Mouse (Mus musculus) midbrain, embryonic 11.5 days (tissue): ENCODE results near the gene Thrap3. TPM values are rescaled to one million over a fixed set of nuclear protein-coding genes. Genes with fewer than 3 reads are reported as not detected.

Experiments
- ATAC-seq: fragments of 200-750 bp; cut with Nextera tagmentation; 2 replicates; pipeline ENCODE4 v1.8.0; 2017; ENCODE audit warnings: moderate TSS enrichment, moderate library complexity; ENCODE audit not compliant: low FRiP score
- DNase-seq: peaks from one replicate; pipeline ENCODE4 v3.0.0; 2015; ENCODE audit warnings: low spot score; ENCODE audit errors: missing footprints
- H3K27ac ChIP-seq: fragments of 300-500 bp; sonication (generic); 2 replicates; pipeline ENCODE4 v1.5.1; 2014; ENCODE audit warnings: low read depth, low read length
- H3K27me3 ChIP-seq: fragments of 300-500 bp; sonication (generic); 2 replicates; pipeline ENCODE4 v1.6.1; 2014; ENCODE audit warnings: mild to moderate bottlenecking, low read length, moderate library complexity, mixed read lengths; ENCODE audit not compliant: control insufficient read depth, insufficient read depth
- H3K36me3 ChIP-seq: fragments of 300-500 bp; sonication (generic); 2 replicates; pipeline ENCODE4 v1.6.1; 2014; ENCODE audit warnings: mild to moderate bottlenecking, low read length, moderate library complexity, mixed read lengths; ENCODE audit not compliant: control insufficient read depth, insufficient read depth
- H3K4me1 ChIP-seq: fragments of 300-500 bp; sonication (generic); 2 replicates; pipeline ENCODE4 v1.6.1; 2014; ENCODE audit warnings: low read length; ENCODE audit not compliant: control insufficient read depth, insufficient read depth
- H3K4me2 ChIP-seq: fragments of 300-500 bp; sonication (generic); 2 replicates; pipeline ENCODE4 v1.6.1; 2014; ENCODE audit warnings: mild to moderate bottlenecking, moderate library complexity
- H3K4me3 ChIP-seq: fragments of 300-500 bp; sonication (generic); 2 replicates; pipeline ENCODE4 v1.5.1; 2014; ENCODE audit warnings: low read depth, low read length
- H3K9ac ChIP-seq: fragments of 300-500 bp; sonication (generic); 2 replicates; pipeline ENCODE4 v1.6.1; 2014; ENCODE audit warnings: low read length
- H3K9me3 ChIP-seq: fragments of 300-500 bp; sonication (generic); 2 replicates; pipeline ENCODE4 v1.6.1; 2016; ENCODE audit warnings: low read length; ENCODE audit not compliant: control insufficient read depth
- WGBS: fragments of 180-500 bp; shearing (Covaris S2); extraction: QIAGEN DNeasy Blood & Tissue Kit; methylation state at CpG from one replicate; pipeline ENCODE4 v1.1.7; 2014; 5-methylcytosine and 5-hydroxymethylcytosine counted together
- polyA plus RNA-seq: library from polyadenylated mRNA; unstranded; fragments of >200 nt; fragmentation: Nextera tagmentation; extraction: Ambion mirVana; gene quantifications from 2 replicates; pipeline ENCODE4 v1.2.1, GENCODE M21; 2014

Gene Thrap3
- polyA plus RNA-seq: 192 and 219 TPM in 2 replicates

- Histone ChIP-seq H3K36me3 (peaks cover 2% of the 10 kb centered on the region; the same call in 1 of the 2 replicates), H3K9me3 (no peaks in the 10 kb centered on the region), H3K4me2 (peak within 1 kb of the TSS; percentile 76), H3K9ac (peak within 1 kb of the TSS; percentile 92), H3K27me3 (no peaks in the 10 kb centered on the region), H3K4me1 (peaks cover 13% of the 10 kb centered on the region), H3K27ac (peak within 1 kb of the TSS; percentile 92), H3K4me3 (peak within 1 kb of the TSS; percentile 83)
- ATAC-seq: peak; percentile 99
- WGBS: under 1% methylated on average over 73 of the region's 75 CpGs
- DNase-seq: peak; percentile 99
Observed at GRCm38 (mm10) chr4:126202303-126203181, at the start of gene Thrap3. TSS of gene Thrap3 (minus strand) at chr4:126202760.

DNA sequence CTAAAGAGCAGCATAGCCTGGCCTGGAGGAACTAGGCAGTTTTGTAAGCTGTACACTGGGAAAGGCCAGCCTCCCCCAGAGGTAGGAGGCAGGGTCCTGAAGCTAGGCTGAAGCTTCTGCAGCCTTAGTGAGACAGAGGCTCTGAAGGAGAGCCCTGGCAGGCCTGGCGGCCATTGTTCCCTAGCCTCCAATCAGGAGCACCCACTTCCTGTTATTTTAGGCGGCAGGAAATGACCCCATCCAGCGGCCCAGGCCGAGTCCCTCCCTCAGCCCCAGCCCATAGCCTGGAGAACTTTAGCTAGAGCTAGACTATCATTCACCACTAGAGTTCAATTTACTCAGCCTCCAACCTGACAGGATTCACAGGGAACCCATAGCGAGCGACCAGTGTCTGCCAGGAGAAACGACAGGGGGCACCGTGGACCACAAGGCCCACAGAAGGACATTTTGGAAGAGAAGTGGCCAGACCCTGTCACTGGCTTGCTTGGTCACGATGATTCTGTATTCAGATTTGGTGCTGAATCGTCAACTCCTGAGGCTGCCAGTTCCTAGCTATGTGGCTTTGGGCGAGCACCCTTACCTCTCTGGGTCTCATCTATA lies 49.2 kb upstream of the Thrap3 start:
- H3K27ac ChIP-seq: no peak overlapping the region
- H3K4me2 ChIP-seq: no peak overlapping the region
- 65% methylated on average over 11 of the region's 11 CpGs for WGBS
- no peaks in the 10 kb centered on the region for H3K9me3 ChIP-seq
- no peak overlapping the region; the same call in 1 of the 2 replicates for H3K9ac ChIP-seq
- no peak overlapping the region for H3K4me3 ChIP-seq
- H3K27me3 ChIP-seq: no peaks in the 10 kb centered on the region
- no peaks in the 10 kb centered on the region for H3K36me3 ChIP-seq
- ATAC-seq: no peak
- peaks cover 59% of the 10 kb centered on the region for H3K4me1 ChIP-seq
- DNase-seq: peak; percentile 76

- no peak overlapping the region for H3K4me3 ChIP-seq
- WGBS: 47% methylated on average over 4 of the region's 4 CpGs
- no peak overlapping the region for H3K4me2 ChIP-seq
- no peak for ATAC-seq
- no peak overlapping the region for H3K9ac ChIP-seq
- H3K9me3 ChIP-seq: no peaks in the 10 kb centered on the region
- H3K27me3 ChIP-seq: no peaks in the 10 kb centered on the region
- H3K27ac ChIP-seq: no peak overlapping the region
- peak; percentile 64 for DNase-seq
- H3K36me3 ChIP-seq: no peaks in the 10 kb centered on the region
- H3K4me1 ChIP-seq: peaks cover 59% of the 10 kb centered on the region
Observed at GRCm38 (mm10) chr4:126250659-126251058, 48.1 kb upstream of the Thrap3 start.

- H3K4me1 ChIP-seq: peaks cover 46% of the 10 kb centered on the region
- H3K36me3 ChIP-seq: no peaks in the 10 kb centered on the region
- DNase-seq (peak; percentile 93), ATAC-seq (peak; percentile 66)
- WGBS: 12% methylated on average over 11 of the region's 11 CpGs
- H3K4me2 ChIP-seq: no peak overlapping the region; the same call in 1 of the 2 replicates
- no peak overlapping the region for H3K4me3 ChIP-seq
- H3K27me3 ChIP-seq: no peaks in the 10 kb centered on the region
- H3K9me3 ChIP-seq: no peaks in the 10 kb centered on the region
- peak overlapping the region; percentile 24; the same call in 1 of the 2 replicates for H3K9ac ChIP-seq
- peak overlapping the region; percentile 77 for H3K27ac ChIP-seq
Observed at GRCm38 (mm10) chr4:126248261-126248868, 45.8 kb upstream of the Thrap3 start.

- no peak for ATAC-seq
- no peak overlapping the region for H3K27ac ChIP-seq
- 80% methylated on average over 13 of the region's 13 CpGs for WGBS
Observed at GRCm38 (mm10) chr4:126246202-126246889, 43.8 kb upstream of the Thrap3 start.

DNA sequence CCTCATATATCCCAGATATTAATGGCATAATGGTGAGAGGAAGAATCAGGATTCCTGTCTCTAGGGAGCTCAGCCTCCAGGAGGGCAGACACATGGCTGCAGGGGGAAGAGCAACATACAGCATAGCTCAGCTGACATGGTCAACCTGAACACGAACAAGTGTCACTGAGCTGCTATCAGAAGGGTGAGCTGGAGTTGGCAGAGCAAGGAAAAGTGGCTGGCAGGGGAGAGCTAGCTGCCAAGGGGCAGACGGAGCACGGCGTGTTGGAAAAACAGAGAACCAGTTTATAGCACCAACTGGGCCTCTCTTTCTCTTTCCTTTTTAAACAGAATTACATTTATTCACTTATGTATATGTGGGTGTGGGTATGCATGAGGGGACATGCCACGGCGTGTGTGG lies 40.0 kb upstream of the Thrap3 start:
- H3K36me3 ChIP-seq: peaks cover 19% of the 10 kb centered on the region
- no peak for ATAC-seq
- 92% methylated on average over 6 of the region's 6 CpGs for WGBS
- no peaks in the 10 kb centered on the region for H3K9me3 ChIP-seq
- DNase-seq: peak; percentile 21
- H3K4me2 ChIP-seq: no peak overlapping the region
- H3K27ac ChIP-seq: no peak overlapping the region
- H3K4me1 ChIP-seq: peaks cover 2% of the 10 kb centered on the region
- H3K27me3 ChIP-seq: no peaks in the 10 kb centered on the region
- H3K4me3 ChIP-seq: no peak overlapping the region
- no peak overlapping the region for H3K9ac ChIP-seq

More at GRCm38 (mm10) chr4:126246202-126246889, 43.8 kb upstream of the Thrap3 start:
- no peak overlapping the region for H3K4me2 ChIP-seq
- H3K27me3 ChIP-seq: no peaks in the 10 kb centered on the region
- no peak overlapping the region for H3K4me3 ChIP-seq
- H3K9ac ChIP-seq: no peak overlapping the region
- H3K9me3 ChIP-seq: no peaks in the 10 kb centered on the region
- no peak for DNase-seq
- peaks cover 29% of the 10 kb centered on the region for H3K4me1 ChIP-seq
- 0 out of 2 replicates have a peak, but pooled peaks cover 2% of the 10 kb centered on the region for H3K36me3 ChIP-seq

GRCm38 (mm10) chr4:126241956-126242355 lies 39.4 kb upstream of the Thrap3 start:
- H3K27me3 ChIP-seq: no peaks in the 10 kb centered on the region
- H3K4me1 ChIP-seq: 0 out of 2 replicates have a peak, but pooled peaks cover 2% of the 10 kb centered on the region

GRCm38 (mm10) chr4:126239862-126240475 lies 37.4 kb upstream of the Thrap3 start:
- Histone ChIP-seq H3K9ac (no peak overlapping the region), H3K4me3 (no peak overlapping the region), H3K9me3 (no peaks in the 10 kb centered on the region), H3K27ac (no peak overlapping the region), H3K4me1 (0 out of 2 replicates have a peak, but pooled peaks cover 2% of the 10 kb centered on the region), H3K36me3 (peaks cover 36% of the 10 kb centered on the region), H3K27me3 (no peaks in the 10 kb centered on the region), H3K4me2 (no peak overlapping the region)
- ATAC-seq (no peak), DNase-seq (peak; percentile 31)
- 94% methylated on average over 13 of the region's 13 CpGs for WGBS

More at GRCm38 (mm10) chr4:126241956-126242355, 39.4 kb upstream of the Thrap3 start:
- H3K4me3 ChIP-seq: no peak overlapping the region
- no peak for ATAC-seq
- no peaks in the 10 kb centered on the region for H3K9me3 ChIP-seq
- peak; percentile 79 for DNase-seq
- 52% methylated on average over 9 of the region's 9 CpGs for WGBS
- no peak overlapping the region for H3K4me2 ChIP-seq
- H3K9ac ChIP-seq: no peak overlapping the region
- H3K27ac ChIP-seq: no peak overlapping the region
- peaks cover 22% of the 10 kb centered on the region for H3K36me3 ChIP-seq
